Mouse (Mus musculus) ES-Bruce4 (cell line): Measurements from ENCODE around the gene Pygo1.

Experiments used
- CTCF ChIP-seq: IDR thresholded peaks from one replicate; pipeline ENCODE4 v1.8.1; 2011; ENCODE audit warnings: low read depth, low read length
- EP300 ChIP-seq: IDR thresholded peaks from 2 replicates; pipeline ENCODE4 v1.6.1; 2011; ENCODE audit warnings: low read depth, low read length; ENCODE audit not compliant: insufficient read depth

DNA sequence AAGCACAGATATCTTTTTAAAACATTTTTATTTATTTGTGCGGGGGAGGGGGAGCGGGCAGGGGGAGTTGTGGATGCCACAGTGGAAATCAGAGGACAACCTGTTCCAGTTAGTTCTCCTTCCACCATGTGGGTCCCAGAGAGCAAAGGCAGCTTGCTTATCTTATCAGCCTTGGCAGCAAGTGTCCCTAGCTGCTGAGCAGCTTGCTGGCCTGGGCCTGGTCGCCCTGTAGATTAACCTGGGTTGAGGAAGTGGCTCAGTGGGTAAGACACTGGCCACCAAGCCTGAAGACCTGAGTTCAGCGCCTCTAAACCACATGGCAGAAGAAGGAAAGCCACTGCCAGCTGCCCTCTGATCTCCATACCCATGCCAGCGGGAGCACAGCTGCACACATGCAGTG, 22.8 kb upstream of the Pygo1 start:
- TF ChIP-seq EP300 (no peak), CTCF (no peak)
